Mouse (Mus musculus): ENCODE data around the gene Adamts18. TPM values are rescaled to one million over a fixed set of nuclear protein-coding genes. Genes with fewer than 3 reads are reported as not detected.

Adamts18 gene
- polyA plus RNA-seq, 1 experiment from 2014 or later: 0.90 TPM

- DNase-seq (ENCODE audit: low spot score) (no peak), ATAC-seq (ENCODE audit: low FRiP score, low TSS enrichment) (no peak)
- H3K27ac ChIP-seq (replicated peaks): no peak overlapping the region
- H3K4me3 ChIP-seq (ENCODE audit: low read depth, low read length): no peak overlapping the region
- no peaks in the 10 kb centered on the region for H3K27me3 ChIP-seq (ENCODE audit: control insufficient read depth, insufficient read depth, low read length)
- H3K4me2 ChIP-seq (replicated peaks; ENCODE audit: low read depth): no peak overlapping the region
- H3K4me1 ChIP-seq (replicated peaks; ENCODE audit: control insufficient read depth, insufficient read depth): no peaks in the 10 kb centered on the region
- WGBS: 38% methylated on average over 8 of the region's 8 CpGs
- no peak overlapping the region for H3K9ac ChIP-seq (ENCODE audit: low read length)
- no peaks in the 10 kb centered on the region for H3K9me3 ChIP-seq (ENCODE audit: control insufficient read depth, low read length)
- no peaks in the 10 kb centered on the region for H3K36me3 ChIP-seq (ENCODE audit: control insufficient read depth, insufficient read depth, low read length)
- TF ChIP-seq EP300 (optimal IDR thresholded peaks at IDR 0.05) (no peak), CTCF (IDR thresholded peaks at IDR 0.05; ENCODE audit: low read depth) (no peak)
Observed at GRCm38 (mm10) chr8:113836892-113837569, 11.5 kb downstream of the Adamts18 start.

GRCm38 (mm10) chr8:113833644-113834043 is 14.9 kb downstream of the Adamts18 start:
- no peak overlapping the region for H3K27ac ChIP-seq (replicated peaks)
- no peak for TF ChIP-seq CTCF (IDR thresholded peaks at IDR 0.05; ENCODE audit: low read depth)
- no peak for TF ChIP-seq EP300 (optimal IDR thresholded peaks at IDR 0.05)
- no peaks in the 10 kb centered on the region for H3K4me1 ChIP-seq (replicated peaks; ENCODE audit: control insufficient read depth, insufficient read depth)
- 62% methylated on average over 4 of the region's 4 CpGs for WGBS
- no peaks in the 10 kb centered on the region for H3K9me3 ChIP-seq (ENCODE audit: control insufficient read depth, low read length)
- DNase-seq (ENCODE audit: low spot score) (no peak), ATAC-seq (ENCODE audit: low FRiP score, low TSS enrichment) (no peak)
- no peaks in the 10 kb centered on the region for H3K36me3 ChIP-seq (ENCODE audit: control insufficient read depth, insufficient read depth, low read length)
- no peak overlapping the region for H3K4me2 ChIP-seq (replicated peaks; ENCODE audit: low read depth)
- H3K4me3 ChIP-seq (ENCODE audit: low read depth, low read length): no peak overlapping the region
- H3K27me3 ChIP-seq (ENCODE audit: control insufficient read depth, insufficient read depth, low read length): no peaks in the 10 kb centered on the region
- no peak overlapping the region for H3K9ac ChIP-seq (ENCODE audit: low read length)

GRCm38 (mm10) chr8:113827270-113827669 is 21.3 kb downstream of the Adamts18 start:
- H3K4me3 ChIP-seq (ENCODE audit: low read depth, low read length): no peak overlapping the region
- WGBS: 81% methylated on average over 3 of the region's 3 CpGs
- no peak for ATAC-seq (ENCODE audit: low FRiP score, low TSS enrichment)

GRCm38 (mm10) chr8:113820983-113821587 is 27.5 kb downstream of the Adamts18 start:
- 29% methylated on average over 16 of the region's 16 CpGs for WGBS
- DNase-seq (ENCODE audit: low spot score) (no peak), ATAC-seq (ENCODE audit: low FRiP score, low TSS enrichment) (no peak)
- no peak for TF ChIP-seq CTCF (IDR thresholded peaks at IDR 0.05; ENCODE audit: low read depth)
- TF ChIP-seq EP300 (optimal IDR thresholded peaks at IDR 0.05): no peak
- Histone ChIP-seq H3K4me2 (replicated peaks; ENCODE audit: low read depth) (no peak overlapping the region), H3K27ac (replicated peaks) (no peak overlapping the region), H3K9me3 (ENCODE audit: control insufficient read depth, low read length) (no peaks in the 10 kb centered on the region), H3K36me3 (ENCODE audit: control insufficient read depth, insufficient read depth, low read length) (no peaks in the 10 kb centered on the region), H3K4me1 (replicated peaks; ENCODE audit: control insufficient read depth, insufficient read depth) (no peaks in the 10 kb centered on the region), H3K4me3 (ENCODE audit: low read depth, low read length) (no peak overlapping the region), H3K27me3 (ENCODE audit: control insufficient read depth, insufficient read depth, low read length) (no peaks in the 10 kb centered on the region), H3K9ac (ENCODE audit: low read length) (no peak overlapping the region)

More at GRCm38 (mm10) chr8:113827270-113827669, 21.3 kb downstream of the Adamts18 start:
- Histone ChIP-seq H3K36me3 (ENCODE audit: control insufficient read depth, insufficient read depth, low read length) (no peaks in the 10 kb centered on the region), H3K4me2 (replicated peaks; ENCODE audit: low read depth) (no peak overlapping the region), H3K9ac (ENCODE audit: low read length) (no peak overlapping the region), H3K27me3 (ENCODE audit: control insufficient read depth, insufficient read depth, low read length) (no peaks in the 10 kb centered on the region), H3K4me1 (replicated peaks; ENCODE audit: control insufficient read depth, insufficient read depth) (no peaks in the 10 kb centered on the region), H3K27ac (replicated peaks) (no peak overlapping the region), H3K9me3 (ENCODE audit: control insufficient read depth, low read length) (no peaks in the 10 kb centered on the region)
- no peak for DNase-seq (ENCODE audit: low spot score)
- no peak for TF ChIP-seq EP300 (optimal IDR thresholded peaks at IDR 0.05)
- no peak for TF ChIP-seq CTCF (IDR thresholded peaks at IDR 0.05; ENCODE audit: low read depth)

- Histone ChIP-seq H3K4me2 (replicated peaks; ENCODE audit: low read depth) (no peak overlapping the region), H3K4me1 (replicated peaks; ENCODE audit: control insufficient read depth, insufficient read depth) (no peaks in the 10 kb centered on the region), H3K4me3 (ENCODE audit: low read depth, low read length) (no peak overlapping the region), H3K36me3 (ENCODE audit: control insufficient read depth, insufficient read depth, low read length) (no peaks in the 10 kb centered on the region), H3K27me3 (ENCODE audit: control insufficient read depth, insufficient read depth, low read length) (no peaks in the 10 kb centered on the region), H3K9me3 (ENCODE audit: control insufficient read depth, low read length) (no peaks in the 10 kb centered on the region), H3K9ac (ENCODE audit: low read length) (no peak overlapping the region), H3K27ac (replicated peaks) (no peak overlapping the region)
- no peak for ATAC-seq (ENCODE audit: low FRiP score, low TSS enrichment)
- TF ChIP-seq CTCF (IDR thresholded peaks at IDR 0.05; ENCODE audit: low read depth) (no peak), EP300 (optimal IDR thresholded peaks at IDR 0.05) (no peak)
- WGBS: 45% methylated on average over 6 of the region's 6 CpGs
- DNase-seq (ENCODE audit: low spot score): no peak
Observed at GRCm38 (mm10) chr8:113813966-113814365, 34.6 kb downstream of the Adamts18 start.

GRCm38 (mm10) chr8:113811521-113811920 is 37.0 kb downstream of the Adamts18 start:
- 44% methylated on average over 4 of the region's 4 CpGs for WGBS
- no peak for TF ChIP-seq EP300 (optimal IDR thresholded peaks at IDR 0.05)
- no peak for TF ChIP-seq CTCF (IDR thresholded peaks at IDR 0.05; ENCODE audit: low read depth)
- H3K4me2 ChIP-seq (replicated peaks; ENCODE audit: low read depth): no peak overlapping the region
- no peaks in the 10 kb centered on the region for H3K36me3 ChIP-seq (ENCODE audit: control insufficient read depth, insufficient read depth, low read length)
- no peak for DNase-seq (ENCODE audit: low spot score)
- no peaks in the 10 kb centered on the region for H3K9me3 ChIP-seq (ENCODE audit: control insufficient read depth, low read length)
- no peaks in the 10 kb centered on the region for H3K27me3 ChIP-seq (ENCODE audit: control insufficient read depth, insufficient read depth, low read length)
- H3K4me3 ChIP-seq (ENCODE audit: low read depth, low read length): no peak overlapping the region
- H3K9ac ChIP-seq (ENCODE audit: low read length): no peak overlapping the region
- ATAC-seq (ENCODE audit: low FRiP score, low TSS enrichment): no peak
- H3K27ac ChIP-seq (replicated peaks): no peak overlapping the region
- H3K4me1 ChIP-seq (replicated peaks; ENCODE audit: control insufficient read depth, insufficient read depth): no peaks in the 10 kb centered on the region

All from stomach, postnatal 0 days (tissue).